Mouse (Mus musculus) c-Kit-negative CD71-positive TER-119-positive erythroid progenitor cells, embryonic 14.5 days (primary cell): ENCODE results near the gene Xpo6.

Source experiments
- DNase-seq: peaks from one replicate; pipeline ENCODE4 v3.0.0-alpha.2; 2013; ENCODE audit warnings: low read depth, low spot score

The Xpo6 gene

DNA sequence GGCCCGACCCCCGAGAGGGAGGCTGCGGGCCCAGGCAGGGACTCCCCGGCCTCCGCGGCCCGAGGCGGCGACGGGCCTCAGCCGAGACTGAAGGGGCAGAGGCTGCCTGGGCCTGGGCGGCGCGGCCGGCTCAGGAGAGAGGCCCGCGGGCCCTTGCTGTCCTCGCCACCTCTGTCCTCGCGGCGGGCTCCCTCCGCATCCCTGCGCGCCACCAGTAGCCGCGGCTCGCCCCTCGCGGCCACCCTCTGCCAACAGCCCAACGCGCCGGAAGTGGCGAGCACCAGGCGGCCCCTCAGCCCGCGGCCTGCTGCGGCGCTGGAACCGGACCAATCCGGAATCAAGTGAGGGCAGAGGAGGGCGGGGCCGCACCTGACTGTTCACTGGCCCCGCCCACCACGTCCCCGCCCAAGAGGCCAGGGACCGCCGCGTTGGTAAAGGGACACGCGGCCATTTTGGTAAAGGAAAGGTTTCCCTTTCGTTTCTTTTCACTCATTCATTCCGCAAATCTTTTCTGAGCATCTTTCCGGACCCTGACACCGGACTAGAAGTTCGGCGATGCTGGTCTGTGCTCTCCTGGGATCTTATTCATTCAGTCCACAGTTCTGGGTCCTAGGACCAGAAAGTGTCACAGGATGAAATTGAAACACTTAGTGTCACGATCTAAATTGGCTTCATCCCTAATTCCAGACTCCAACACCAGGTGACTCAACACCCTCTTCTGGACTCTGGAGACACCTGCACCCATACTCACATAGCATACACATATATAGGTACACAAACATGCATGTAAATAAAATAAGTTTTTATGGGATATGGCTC lies at the start of gene Xpo6:
Xpo6 (minus strand) TSS at position 324 of the 819 bp plus-strand sequence.
- DNase-seq: peak; percentile 94

DNA sequence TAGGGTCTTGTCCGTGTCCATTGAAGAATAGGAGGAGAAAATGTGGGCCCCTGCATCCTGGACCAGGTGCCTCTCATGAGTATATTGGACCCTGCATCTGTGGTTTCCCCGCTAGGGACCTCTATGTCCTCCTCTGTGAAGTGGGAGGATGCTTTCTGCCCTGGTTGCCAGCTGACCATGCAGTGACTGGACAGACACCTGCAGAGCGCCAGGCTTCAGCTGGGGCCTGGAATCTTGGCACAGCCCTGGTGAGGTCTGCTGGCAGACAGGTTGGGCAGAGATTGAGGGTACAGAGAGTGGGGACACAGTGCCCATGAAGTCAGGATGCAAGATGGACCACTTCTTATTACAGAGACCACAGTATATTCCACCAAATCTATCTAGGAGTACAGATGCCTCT lies 49.7 kb upstream of the Xpo6 start:
- DNase-seq: no peak

DNA sequence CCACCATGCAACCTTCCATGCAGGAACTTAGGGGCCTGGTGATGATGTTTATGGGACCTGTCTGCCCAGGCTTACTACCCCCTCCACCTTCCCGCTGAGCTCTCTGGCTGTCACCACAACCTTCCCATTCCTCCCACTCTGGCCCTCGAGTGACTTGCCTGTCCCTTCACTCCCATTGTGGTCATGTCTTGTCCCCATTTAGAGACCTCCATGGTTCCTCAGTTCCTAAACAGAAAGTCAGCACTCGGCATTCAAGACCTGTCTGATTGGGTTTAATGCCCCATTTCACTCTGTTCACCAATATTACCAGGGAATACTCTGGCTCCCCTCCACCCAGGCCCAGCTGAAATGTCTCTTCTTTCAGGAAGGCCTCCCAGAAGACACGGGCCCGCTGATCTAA lies 48.8 kb upstream of the Xpo6 start:
- no peak for DNase-seq

DNA sequence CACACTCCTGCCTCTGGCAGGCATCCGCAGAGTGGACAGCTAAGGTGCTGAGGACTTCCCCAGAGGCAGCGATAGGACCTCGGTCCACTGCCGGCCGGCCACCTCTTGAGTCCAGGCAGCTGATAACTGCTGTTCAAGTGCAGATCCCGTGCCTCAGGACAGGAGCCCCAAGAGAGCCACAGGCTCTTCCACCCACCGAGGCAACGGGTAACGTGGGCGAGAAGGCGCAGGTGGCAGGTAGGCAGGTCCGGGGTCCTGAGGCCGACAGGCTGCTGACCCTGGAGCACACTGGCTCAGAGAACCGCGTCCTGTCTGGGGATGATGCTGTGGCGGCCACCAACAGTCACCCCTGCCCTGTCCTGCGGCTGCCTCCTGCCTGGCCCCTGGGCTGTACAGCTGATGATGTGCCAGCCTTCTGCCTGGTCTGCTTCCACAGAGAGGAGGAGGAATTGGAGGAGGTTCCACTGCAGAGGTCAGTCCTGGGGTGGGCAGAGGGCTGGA lies 48.4 kb upstream of the Xpo6 start:
- no peak for DNase-seq

DNA sequence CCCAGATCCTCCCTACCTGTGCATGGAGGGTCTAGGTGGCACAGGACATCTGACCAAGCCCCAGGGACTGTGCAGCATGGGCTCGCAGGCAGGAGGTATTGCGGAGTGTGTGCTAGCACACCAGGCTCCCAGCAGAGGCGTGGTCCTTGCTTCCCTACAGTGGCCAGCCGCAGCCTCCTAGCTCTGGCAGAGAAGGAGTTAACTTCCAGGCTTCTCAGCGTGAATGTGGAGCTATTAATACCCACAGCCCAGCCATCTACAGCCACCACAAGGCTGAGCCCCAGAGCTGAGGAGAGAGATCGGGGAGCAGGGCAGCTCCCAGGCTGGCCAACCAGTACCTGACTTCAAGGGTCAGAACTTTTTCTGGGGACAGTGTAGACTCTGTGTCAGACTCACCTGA lies 47.8 kb upstream of the Xpo6 start:
- DNase-seq: no peak

DNA sequence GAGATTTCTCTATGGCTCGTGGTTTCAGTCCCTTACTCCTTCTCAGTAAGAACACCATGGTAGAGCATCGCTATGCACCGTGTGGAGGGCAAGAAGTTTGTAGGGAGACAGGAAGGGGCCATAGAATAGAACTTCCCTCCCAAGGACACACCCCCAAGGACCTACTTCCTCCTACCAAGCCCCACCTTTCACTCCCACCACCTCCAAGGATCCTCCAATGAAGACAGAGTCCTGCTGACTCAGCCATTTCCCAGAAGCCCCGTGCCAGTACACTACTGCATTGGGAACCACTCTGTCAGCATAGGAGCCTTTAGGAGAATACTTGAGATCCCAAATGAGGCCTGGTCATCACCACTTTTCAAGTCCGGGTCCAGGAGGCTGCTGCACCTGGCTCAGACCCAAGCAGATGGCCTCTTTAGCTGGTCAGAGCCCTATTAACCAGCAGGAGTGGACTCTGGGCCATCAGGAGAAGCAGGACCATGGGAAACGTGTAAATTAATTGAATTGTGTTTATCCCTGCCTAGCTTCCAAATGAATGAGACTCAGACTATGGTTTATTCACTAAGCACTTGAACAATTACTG lies 44.0 kb upstream of the Xpo6 start:
- DNase-seq: no peak

DNA sequence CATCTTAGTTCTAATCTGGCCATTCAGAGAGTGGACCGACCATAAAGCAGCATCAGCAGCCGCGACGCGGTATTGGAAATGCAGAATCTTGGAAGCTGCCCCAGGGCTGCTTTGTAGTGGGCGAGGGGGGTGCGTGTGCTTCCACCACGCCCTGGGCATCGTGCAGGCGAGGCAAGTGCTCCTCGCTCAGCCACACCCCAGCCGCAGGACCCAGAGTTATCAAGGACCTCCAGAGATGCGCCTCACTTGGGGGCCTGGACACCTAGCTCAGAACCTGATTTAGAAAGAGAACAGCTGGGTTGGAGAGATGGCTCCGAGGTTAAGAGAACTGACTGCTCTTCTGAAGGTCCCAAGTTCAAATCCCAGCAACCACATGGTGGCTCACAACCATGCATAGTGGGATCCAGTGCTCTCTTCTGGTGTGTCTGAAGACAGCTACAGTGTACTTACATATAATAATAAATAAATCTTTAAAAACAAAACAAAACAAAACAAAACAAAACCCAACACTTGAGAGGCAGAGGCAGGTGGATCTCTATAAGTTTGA lies 40.6 kb upstream of the Xpo6 start:
- DNase-seq: no peak

DNA sequence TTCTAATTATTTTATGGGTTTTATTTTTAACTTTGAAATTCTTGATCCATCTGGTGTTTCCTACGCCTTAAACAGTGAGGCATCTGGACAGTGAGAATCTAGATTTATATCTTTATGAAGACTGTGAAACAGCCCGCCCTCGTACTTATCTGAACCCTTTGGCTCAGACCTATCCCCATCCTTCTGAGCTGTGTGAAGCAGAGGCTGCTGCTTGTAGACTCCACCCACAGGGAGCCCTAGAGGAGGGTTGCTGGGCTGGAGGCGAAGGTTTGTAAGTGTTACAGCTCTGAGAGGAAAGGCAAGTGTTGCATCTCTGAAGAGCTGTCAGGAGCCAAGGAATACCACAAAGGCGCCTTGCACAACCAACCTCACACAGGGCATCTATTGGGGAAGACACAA lies 36.5 kb upstream of the Xpo6 start:
- DNase-seq: no peak

DNA sequence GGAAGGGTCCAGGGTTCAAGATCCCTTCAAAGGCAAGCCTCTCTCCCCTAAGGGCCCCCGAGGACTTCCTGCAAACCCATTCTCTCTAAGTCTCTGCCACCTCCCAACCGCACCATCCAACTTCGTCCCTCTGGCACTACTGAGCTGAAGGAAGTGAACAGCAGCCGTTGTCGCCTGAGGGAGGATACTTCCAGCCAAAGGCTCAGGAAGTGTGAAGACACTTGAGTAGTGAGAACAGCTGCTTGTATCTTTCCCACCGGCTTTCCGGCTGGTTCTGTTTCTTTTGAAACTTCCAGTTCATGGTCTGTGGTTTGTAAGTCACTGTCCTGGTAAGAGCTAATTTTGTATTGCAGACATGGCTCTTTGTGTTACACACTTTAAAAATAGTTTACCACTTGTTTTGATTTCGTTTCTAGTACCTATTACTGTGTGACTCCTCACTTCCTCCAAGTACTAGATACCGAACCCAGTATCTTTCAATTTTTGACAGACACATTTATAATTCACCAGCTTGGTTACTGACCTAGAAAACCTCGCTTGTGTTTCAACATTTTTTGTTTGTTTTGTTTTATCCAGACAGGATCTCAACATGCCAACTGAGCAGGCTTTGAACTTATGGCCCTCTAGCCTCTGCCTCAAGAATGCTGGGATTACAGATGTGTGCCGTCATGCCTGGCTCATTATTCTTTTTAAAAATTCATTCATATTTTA lies 35.9 kb upstream of the Xpo6 start:
- DNase-seq: no peak

DNA sequence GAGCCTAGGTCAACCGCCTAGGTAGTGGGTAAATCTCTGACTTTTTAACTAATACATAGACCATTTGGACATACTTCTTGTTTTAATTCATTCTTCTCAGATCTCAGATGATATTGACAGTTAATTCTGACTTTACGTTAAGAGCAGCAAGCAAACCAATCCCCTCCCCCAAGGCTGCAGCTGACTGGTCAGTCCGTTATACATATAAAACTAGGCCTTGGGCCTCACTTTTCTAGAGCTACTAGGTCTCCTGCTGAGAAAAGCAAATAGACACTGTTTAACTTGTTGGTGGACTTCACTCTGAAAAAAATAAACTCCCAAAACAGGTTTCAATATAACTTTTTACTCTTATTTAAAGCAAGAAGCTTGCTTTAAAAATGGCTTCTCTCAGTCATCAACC lies 34.3 kb upstream of the Xpo6 start:
- DNase-seq: no peak

DNA sequence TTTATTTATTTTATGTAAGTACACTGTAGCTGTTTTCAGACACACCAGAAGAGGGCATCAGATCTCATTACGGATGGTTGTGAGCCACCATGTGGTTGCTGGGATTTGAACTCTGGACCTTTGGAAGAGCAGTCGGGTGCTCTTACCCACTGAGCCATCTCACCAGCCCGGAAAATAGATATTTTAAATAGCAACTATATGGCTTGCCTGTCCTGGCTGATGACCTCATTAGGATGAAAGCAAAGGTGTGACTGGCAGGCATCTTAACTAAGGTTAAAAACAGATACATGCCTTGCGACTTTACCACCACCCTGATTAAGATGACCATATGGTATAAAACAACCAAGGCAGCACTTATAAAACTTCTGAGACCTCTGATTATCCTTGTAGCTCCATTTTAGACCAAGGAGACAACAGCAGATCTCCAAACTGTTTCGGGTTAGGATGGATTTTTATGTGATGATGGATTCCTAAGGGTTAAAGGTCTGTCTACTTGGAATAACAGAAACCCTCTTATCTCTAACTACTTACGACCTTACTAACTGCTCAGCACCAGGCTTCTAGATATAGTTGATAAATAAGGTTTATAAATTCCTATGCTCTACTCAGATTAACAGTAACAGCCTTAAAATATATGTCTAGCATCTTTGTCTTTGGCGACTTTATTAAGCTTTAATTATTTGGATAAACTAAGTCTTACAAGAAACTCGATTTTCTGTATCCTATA lies 32.2 kb upstream of the Xpo6 start:
- DNase-seq: no peak

DNA sequence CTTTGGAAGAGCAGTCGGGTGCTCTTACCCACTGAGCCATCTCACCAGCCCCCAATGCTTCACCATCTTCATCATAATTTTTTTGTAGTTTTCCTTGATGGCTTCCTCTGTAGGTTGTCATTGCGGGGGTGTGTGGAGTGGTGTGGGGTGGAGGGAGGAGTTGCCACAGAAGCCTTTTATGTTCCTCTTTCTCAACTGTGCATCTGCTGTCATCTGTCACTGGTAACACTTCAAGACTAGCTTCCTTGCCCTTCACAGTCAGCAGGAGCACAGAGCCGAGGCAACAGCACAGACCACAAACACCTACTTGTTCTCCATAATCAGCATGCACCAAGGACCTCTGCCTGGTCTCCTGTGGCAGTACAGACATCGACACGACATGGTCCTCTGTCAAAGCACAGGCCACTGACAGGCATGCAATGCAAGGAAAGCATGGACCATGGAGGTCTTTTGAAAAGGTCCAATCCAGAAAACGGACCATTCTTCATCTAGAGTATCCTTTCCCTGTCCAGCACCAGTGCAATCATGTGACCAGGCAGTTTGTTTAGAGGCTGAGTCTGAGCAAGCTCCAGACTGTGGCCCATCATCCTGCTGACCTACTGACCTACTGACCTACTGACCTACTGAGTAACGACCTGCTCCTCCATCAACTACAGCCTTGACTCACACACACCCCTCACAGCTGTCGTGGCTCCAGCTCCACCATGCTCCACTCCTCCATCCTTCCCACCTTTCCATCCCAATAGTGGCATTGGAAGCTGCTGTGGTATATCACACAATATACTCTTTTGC lies 30.3 kb upstream of the Xpo6 start:
- DNase-seq: no peak

DNA sequence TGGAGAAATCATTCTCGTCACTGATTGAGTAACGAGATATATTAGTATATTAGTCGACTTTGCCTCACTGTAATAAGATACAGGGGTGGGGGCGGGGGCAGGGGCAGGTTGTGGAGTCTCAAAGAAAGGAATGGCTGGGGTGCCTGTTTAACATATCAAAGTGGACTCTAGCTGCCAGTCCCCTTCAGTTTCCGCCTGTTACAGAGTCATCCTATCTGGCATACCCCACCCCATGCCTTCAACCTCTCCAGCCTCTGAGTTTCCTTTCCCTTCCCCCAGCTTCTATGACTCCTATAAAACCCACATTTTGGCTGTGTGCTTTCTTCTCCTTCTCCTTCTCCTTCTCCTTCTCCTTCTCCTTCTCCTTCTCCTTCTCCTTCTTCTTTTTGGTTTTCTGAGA lies 25.8 kb upstream of the Xpo6 start:
- no peak for DNase-seq

DNA sequence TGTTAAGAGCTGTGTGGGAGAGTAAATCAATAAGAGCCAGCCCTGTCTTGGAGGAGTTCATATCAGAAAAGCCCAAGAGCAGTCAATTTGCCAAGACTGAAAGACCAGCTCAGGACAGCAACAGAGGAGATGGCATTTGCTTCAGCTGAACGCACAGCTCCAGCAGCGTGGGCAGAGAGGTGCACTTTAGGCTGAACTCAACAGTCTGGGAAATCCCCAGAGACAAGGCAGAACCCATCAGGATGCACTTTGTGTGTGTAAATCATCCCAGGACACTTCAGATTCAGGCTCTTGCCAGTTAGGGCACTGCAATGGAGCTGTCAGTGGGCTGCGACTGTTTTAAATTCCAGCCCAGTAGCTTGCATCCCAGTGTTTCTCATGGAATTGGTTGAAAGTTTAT lies 22.5 kb upstream of the Xpo6 start:
- DNase-seq: no peak

DNA sequence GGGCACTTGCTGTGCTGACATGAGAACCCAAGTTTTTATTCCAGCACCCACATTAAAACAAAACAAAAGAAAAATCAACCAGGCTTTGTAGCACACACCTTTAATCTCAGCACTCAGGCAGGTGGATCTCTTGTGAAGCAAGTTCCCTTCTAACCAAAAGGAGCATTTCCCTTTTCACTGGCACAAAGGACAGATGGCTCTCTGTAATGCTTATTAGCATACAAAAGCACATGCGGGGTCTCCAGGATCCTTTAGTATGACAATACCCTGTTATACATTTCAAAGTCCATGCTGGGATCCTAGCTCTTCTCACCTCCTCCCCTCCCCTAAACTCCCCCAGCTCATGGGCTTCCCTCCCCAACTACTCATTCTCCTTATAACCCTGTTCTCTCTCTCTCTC lies 20.3 kb upstream of the Xpo6 start:
- no peak for DNase-seq

DNA sequence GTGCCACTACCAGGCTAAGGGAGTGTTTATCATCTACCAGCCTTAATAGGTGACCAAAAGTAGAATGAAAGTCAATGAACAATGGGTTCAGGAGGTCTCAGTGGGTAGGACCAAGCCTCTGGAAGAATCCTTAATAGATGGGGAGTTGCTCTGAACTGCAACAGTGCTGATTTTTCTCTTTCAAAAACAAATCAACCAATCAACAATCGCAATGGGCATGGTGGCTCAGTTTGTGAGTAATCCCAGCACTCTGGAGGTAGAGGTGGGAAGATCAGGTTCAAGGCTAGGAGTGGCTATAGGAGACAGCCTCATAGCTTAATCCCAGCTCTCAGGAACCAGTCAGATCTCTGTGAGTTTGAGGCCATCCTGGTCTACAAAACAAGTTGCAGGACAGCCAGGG lies 18.0 kb upstream of the Xpo6 start:
- no peak for DNase-seq

DNA sequence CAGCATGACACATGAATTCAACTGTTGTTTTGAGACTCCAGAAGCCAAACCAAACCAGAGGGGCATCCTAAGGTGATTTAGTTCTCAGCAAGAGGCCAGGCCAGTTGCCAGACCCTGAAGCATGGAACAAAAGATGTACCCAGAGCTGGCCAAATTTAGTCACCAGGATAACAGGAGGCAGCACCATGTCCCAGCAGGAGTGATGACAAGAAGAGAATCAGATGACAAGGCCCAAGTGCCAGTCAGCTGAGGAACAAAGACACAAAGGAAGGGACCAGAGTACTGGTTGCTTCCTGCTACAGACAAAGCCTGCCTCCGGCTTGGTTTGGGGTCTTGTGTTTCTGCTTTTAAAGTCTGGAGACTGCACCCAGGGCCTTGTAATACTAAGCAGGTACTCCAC lies 16.6 kb upstream of the Xpo6 start:
- no peak for DNase-seq

DNA sequence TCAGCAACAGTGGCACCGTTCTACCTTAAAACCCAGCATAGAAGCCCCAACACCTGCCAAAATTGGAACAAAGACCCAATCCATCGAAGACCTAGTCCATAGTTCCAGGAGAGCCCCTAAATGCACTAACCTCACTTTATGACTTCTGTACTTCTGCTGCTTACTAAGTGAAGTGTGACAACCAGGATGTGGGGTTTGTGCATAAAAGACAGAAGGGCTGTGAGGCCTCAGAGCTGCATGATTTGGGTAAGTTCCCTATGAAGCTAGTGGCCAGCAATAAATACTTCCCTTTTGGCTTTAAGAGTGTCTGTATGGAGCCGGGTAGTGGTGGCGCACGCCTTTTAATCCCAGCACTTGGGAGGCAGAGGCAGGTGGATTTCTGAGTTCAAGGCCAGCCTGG lies 10.6 kb upstream of the Xpo6 start:
- DNase-seq: no peak

DNA sequence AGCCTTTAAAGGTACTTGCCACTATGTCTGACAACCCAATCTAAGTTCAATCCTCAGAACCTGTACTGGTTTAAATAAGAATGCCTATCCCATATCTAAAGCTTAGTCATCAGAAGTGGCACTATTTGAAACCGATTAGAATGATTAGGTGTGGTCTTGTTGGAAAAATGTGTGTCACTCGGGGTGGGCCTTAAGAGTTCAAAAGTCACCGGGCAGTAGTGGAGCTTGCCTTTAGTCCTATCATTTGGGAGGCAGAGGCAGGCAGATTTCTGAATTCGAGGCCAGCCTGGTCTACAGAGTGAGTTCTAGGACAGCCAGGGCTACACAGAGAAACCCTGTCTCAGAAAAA lies 670 bp upstream of the Xpo6 start:
- DNase-seq: no peak

DNA sequence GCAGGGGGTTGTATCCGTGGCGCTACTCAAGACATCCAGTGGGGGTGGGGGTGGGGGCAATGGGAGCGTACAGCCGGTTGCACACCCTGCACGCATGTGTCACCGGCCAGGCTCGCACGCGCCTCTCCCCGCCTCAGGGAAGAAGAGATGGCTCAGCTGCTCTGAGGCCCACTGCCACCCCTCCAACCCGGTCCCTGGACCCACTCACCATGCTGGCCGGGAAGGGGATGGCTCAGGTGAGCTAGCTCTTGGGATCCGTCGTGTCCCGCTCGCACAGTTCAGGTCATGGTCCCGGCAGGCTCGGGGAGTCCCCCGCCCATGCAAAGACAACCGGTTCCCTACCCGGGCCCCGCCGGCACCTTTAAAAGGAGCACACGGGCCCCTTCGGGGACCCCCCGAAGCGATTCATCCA lies 604 bp downstream of the Xpo6 start:
- peak; percentile 34 for DNase-seq

DNA sequence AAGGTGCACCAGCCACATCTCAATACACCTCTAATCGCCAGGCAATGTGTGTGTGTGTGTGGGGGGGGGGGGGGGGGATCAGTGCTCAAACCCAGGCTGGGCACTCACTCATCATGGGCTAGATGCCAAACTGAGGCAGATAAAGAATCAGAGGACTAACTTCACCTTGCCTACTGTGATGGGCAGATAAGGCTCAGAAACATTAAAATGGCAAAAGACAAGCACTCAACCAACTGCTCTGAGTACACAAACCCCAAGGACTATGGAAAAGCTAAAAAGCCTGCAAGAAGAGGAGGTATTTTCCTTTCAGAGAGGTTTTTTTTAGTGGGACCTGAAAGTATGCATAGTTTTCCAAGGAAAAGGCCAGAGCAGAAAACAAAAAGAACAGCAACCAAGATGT lies 1.4 kb downstream of the Xpo6 start:
- no peak for DNase-seq
